Mouse (Mus musculus): ENCODE data around the gene Flt1. TPM values are rescaled to one million over a fixed set of nuclear protein-coding genes. Genes with fewer than 3 reads are reported as not detected.

Gene Flt1
- total RNA-seq, 2 experiments from 2014 or later: 34.2 to 40.2 TPM

DNA sequence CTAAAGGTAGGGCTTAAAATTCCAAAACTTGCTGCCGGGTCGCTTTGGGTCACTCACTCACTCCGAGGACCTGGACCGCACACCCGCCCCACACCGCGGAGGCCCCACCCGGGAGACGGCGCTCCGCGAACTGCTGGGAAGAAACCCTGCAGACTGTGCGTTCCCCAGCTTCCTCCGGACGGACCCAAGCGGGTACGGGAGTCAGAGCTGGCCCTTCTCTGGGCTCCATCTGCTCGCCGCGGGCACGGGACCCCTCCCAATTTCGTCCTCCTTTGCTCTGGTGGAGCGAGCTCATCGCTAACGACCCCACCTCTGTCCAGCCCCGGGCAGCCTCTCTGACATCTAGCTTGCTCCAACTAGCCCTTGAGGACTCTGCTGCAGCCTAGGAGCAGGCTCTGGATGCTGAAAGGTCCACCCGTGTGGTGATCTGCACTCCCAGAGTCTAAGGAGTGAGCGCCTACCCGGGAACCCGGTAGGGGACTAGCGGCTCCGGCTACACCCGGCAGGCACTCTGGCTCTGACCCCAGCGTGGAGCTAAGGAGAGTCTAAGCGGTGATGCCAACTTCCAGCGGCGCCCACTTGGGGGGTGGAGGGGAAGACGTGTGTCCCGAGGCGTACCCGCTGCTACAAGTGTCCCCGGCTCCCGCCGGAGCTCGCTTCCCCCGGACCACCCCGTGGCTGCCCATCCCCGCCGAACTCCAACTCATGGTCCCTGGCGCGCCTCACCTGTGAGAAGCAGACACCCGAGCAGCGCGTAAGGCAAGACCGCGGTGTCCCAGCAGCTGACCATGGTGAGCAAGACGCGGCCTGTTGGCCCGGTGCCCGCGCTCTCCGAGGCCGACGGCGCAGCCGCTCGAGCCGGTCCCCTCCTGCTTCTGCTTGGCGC lies 623 bp downstream of the Flt1 start:
- no peak for DNase-seq

DNA sequence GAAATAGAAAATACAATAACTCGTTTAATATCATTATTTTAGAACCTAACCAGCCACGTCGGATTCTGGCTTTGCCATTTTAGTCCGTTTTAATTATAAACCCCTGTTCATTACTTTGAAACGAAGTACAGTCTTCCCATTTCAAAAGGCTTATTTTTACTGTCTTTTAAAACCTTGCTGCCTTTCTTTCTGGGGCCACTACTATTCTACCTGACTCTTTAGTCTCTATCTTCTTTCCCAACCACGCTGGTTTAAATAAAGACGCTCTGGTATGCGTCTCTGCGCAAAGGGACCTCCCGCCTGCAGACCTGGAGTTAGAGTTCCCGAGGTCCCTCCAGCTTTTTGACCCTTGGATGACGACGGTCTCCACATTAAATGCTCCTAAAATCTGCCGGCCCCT lies 1.4 kb downstream of the Flt1 start:
- DNase-seq: no peak

DNA sequence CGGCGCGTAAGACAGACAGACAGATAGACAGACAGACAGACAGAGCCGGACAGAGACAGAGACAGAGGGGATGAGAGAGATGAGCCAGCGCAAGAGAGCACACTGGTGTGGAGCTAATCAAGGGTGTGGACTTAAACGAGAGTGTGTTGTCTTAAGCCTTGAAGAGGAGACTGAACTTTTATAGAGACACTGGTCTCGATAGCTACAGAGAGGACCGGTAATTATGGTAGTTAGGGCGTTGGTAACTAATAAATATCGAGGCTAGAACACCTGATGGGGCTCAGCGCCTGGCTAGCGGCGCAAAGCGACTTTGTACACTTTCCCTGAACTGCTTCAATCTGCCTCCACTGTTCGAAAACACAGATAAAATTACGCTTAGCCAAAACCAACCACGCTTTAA lies 2.0 kb downstream of the Flt1 start:
- no peak for DNase-seq

DNA sequence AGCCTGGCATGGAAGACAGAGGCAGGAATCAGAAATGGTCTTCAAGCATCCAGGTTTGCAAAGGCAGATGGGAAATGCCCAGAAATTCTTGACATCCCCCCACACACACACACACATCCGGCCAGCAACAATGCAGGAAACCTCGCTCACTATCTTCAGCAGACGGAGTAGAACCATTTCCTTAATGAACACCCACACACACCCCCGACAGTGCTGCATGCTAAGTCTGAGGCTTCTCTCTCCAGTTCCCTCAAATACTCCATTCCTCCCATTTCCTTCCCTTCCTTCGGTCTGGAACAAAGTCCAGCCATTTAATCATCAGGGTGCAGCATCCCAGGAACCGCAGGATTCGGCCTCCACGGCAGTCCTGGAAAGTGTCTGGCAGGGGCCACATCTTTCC lies 4.4 kb downstream of the Flt1 start:
- DNase-seq: no peak

DNA sequence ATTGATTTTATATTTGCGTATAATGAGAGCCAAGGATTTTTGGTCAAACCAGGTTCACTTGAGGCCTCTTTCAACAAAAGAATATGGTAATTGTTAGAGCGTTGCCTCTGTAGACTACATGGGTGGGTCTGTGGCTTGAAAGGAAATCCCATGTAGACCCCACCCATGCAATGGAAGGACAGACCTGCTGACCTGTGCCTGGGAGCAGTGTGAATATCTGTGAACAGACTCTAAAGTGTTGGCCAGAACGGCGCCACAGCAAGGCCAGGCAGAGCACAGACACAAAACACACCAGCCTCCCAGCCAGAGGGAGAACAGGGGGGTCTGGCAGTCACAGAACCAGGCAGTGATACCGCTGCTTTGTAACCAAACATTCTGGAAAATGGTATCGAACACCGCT lies 7.5 kb downstream of the Flt1 start:
- DNase-seq: no peak

DNA sequence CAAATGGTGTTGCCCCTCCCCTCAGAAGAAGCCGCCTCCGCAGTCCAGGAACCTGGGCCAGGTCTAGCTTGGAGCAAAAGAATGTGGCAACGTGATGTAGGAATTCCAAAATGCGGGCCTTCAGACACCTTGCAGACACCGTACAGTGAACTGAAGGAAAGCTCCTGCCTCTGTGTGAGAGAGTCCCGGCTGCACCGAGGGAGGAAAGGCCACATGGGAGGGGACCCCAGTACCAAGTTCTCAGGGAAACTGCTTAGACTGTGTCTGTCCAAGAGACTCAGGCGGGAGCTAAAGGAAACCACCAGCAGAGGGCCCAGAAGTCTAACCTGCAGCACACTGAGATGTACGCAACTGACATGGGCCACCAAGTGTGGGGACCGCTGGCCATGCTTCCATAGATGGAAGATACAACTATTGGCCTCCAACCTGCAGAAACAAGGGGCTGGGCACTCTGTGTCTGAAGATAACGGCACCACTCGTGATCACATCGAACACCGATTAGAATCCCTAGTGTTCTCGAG lies 9.1 kb downstream of the Flt1 start:
- no peak for DNase-seq

DNA sequence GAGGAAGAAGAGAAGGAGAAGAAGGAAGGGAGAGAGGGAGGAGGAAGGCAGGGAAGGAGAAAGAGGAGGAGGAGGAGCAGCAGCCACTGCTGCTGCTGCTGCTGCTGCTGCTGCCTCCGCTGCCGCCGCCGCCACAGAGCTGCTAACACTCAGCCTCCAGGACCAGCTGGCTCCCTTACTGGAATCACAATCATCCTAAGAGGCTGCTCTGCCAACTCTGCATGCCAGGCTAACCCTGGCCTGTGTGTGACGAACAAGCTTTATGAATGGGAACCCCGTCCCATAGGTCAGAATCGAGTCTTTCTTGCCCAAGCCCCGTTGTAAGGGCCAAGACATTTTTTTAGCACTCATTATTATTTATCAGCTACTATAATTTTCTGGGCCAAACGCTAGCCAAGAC lies 9.5 kb downstream of the Flt1 start:
- DNase-seq: no peak

DNA sequence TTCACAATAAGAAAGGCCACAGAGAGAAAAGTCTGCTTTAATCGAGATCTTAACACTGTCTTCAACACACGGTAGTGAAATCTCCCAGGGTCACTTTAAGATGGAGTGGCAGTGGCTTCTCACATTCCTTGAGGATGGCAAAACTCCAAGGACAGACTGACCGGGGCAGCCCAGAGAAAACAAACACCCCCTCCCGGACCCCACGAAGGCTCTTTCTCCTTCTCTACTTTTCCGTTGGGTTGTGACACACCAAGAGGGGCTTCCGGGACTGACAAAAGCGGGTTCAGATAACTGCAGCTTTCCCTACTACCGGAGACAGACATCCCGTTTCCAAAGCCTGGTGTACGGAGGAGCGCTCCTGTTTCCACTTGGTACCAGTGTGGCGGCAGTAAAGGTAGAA lies 10.4 kb downstream of the Flt1 start:
- no peak for DNase-seq

DNA sequence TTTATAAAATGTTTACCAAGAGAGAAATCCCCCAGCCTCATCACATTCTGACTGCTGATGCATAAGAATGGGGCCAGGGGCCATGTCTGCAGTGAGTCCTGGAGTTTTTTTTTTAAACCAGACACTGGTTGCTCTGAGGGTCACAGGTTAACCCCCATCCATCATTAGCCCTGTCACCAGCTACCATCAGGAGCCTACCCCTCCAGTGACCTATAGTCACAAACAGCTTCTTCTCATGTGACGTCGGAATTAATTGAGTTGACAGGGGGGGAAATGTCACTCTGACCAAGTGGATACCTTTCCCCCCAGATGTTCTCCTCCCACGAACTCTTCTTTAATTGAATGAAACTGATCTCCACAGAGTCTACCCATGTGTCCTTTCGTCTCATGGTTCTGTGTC lies 17.3 kb downstream of the Flt1 start:
- DNase-seq: no peak

DNA sequence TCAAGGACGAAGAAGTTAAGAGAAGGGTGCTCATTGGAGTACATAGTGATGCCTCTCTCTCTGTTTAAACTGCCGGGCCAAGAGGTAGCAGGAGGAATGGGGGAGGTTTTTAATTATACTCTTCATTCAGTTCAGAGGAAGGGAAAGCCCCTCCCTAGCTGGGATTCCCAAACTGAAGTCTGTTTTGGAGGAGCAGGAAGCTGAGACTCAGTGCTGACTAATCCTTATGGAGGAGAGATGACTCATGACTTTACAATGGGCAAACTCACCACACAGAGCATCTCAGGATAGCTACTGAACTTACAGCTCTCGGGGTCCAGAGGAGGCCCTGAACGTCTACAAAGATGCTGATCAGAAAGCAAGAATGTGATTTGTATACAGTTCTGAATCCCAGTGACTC lies 18.3 kb downstream of the Flt1 start:
- no peak for DNase-seq

DNA sequence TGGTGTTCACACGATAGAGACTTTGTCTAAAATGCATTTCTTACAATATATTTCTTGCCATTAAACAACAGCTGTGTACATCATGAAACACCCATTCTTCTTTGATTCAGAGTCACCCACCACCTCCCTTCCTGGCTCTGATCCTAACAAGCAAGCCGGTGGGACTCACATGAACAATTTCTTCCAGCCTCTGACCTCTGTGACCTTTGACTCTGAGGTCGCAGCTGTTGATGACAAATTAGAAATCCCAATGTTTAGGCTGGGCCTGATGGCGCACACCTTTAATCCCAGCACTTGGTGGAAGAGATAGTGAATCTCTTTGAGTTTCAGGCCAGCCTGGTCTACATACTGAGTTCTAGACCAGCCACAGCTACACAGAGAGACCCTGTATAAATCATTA lies 20.9 kb downstream of the Flt1 start:
- DNase-seq: no peak

DNA sequence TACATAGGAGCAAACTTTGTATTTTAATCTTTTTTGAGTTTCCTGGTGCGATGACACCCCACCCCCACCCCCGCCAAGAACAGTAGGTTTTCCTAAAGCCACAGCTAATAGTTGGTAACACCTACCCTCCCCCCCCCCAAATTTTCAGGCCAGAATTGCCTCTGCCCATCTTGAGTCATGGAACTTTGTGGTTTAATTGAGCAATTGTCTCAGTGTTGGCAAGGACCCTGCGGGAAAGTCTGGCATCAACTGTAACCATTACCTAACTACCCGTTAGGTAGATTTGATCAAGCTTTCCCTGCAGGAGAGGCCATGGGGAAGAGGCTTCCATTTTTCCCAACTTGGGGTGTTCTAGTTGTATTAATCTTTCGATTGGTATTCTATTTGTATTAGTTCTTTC lies 23.4 kb downstream of the Flt1 start:
- DNase-seq: no peak

DNA sequence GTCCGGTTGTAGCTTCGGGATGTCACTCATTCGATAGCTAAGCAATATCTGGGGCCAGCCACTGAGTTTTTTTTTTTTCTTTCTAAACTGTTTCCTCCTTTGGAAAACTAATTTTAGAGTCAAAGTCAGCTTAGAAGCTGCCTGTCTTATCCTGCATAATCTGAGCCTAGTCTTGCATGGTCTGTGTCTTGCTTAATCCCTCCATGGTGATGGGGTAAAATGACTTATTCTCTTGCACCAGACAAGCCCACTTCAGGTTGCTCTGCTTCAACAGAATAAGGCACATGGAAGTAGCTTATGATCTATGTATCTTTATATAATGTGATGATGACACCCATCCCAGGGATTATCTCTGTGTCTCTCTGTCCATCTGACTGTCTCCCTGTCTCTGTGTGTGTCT lies 24.8 kb downstream of the Flt1 start:
- no peak for DNase-seq

DNA sequence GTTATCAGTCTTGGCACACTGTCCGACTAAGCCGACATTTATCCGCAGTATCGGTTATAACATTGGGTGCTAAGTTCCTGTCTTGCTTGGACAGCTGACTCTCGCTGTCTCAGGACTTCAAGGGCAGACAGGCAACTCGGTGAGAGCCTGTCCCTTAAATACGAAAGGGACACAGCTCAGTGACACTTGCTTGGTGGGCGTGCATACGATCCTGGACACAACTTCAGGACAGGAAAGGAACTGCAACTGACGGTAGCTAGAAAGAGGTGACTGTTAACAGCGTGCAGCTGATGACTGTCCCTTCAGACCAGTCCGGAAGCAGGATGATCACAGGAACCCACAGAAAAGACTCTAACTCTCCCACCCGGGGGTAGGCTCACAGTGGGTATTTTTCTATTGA lies 27.8 kb downstream of the Flt1 start:
- DNase-seq: no peak

DNA sequence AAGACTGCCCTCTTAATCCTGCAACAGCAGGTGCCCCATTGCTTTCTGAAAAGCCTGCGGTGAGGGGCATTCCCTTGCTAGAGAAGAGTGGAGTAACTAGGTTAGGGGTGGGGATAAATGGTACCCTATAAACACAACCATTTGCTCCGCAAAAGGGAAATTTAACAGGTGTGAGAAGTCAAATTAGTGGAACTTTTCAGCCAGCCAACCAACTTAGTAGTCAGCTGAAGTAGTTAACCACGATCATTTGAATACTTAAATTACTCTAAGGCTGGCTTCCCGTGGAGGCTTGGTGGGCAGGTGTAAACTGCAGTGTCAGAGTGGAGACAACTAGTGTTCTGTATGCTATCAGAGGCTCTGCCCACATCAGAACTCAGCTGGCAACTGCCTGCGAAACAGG lies 28.6 kb downstream of the Flt1 start:
- DNase-seq: no peak

DNA sequence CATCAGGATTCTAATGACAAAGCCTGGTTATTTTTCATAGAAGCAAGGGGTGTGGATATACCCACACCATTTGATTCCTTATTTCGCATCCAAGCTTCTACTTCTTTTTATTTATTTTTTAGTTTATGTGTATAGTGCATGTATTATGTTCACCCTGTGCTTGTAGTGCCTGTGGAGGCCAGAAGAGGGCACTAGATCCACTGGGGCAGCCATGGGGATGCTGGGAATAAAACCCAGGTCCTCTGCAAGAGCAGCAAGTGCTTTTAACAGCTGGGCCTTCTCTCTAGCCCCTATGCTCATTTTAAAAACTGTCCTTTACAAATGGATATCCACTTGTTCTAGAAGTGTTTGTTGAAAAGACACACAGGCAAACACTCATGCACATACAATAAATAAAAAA lies 33.2 kb downstream of the Flt1 start:
- no peak for DNase-seq

DNA sequence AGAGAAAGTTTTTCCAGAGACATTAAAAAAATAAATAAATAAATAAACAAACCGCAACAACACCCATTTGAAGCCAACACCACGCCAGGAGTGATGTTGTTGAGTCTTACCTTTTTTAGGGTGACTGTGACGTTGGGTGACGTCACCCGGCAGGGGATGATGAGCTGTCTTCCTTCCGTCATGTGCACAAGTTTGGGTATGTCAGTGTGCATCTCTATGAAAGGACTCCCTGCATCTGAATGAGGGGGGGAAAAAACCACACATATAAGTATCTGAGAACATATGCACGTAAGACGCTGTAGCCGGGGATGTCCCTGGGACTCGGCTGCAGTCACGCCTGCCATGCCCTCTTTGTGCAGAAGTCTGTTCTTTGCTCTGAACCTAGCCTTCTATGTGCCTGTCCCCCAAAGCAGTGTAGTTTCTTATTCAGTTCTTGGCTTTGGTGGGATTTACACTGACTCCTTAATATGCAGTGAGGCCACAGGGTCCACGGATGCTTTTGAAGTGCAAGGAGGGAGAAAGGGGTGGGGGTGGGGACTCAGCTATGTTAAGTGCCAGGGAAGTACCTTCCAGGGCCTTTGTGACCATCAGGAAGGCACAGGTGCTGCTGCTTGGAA lies 42.0 kb downstream of the Flt1 start:
- DNase-seq: no peak

DNA sequence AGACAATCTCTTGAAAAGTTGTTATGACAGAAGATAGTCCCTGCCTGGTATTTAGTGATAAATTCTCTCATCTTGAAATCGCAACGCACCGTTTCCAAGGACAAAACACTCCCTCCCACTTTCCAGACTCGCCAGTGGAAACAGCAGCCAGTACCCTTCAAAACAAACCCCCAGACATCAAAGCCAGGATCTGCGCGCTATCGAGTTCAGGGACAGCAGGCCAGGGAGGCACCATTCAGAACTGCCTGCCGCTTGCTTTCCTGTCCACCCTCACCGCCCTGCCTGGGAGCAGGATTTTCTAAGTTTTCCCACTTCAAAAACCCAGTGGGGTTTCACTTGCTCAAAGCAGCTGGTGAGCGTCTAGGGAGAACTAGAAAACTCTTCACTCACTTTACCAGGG lies 44.6 kb downstream of the Flt1 start:
- DNase-seq: no peak

DNA sequence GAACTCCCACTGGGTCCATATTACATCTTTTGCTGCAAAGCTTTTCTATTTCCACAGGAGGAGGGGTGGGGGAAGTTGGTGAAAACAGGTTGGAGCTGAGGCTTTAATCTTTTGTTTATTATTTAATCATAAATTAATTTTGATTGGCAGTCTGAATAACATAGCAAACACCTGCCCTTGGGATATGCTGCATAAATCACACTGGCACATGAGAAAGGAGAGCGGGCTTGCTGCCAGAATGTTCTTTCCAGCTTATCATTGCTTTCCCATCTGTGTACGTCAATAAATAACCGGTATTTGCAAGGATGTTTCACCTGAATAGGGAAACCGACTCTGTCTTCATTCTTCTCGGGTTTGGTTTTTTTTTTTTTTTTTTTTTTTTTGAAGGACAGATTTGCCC lies 45.1 kb downstream of the Flt1 start:
- no peak for DNase-seq

DNA sequence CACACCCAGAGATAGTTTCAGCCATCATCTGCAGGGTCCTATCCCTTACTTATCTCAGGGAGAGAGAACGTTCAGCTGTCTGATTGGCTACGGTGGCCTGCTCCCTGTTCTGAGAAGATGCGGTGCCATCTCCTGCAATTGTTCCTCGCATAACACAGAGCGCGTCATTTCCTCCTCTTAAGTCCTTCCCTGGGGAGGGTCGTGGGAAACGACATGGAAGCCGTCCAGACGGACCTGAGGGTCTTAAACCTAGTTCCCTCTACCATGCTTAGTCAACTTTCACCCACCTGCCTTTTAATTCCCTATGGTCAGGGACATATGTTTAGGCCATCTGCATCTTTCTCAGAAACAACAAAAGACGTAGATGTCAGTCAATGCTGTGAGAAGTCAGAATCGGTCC lies 46.5 kb downstream of the Flt1 start:
- no peak for DNase-seq

DNA sequence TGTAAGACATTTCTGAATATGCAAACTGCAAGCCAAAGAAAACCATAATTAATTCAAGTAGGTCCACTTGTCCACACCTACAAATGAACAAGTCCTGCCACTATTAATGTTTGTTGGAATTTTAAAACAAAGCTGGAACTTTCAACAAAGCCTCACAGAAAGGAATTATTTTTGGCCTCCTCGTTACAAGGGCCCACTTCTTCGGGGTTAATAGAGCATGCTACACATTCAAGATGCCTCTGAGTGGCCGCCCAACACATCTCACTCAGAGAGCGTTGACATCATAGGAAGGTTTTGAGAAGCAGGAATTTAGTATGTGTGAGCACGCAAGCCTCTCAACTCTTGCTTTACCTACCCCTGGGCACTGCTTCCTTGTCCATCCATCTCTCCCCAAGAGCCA lies 50.0 kb downstream of the Flt1 start:
- DNase-seq: no peak

DNA sequence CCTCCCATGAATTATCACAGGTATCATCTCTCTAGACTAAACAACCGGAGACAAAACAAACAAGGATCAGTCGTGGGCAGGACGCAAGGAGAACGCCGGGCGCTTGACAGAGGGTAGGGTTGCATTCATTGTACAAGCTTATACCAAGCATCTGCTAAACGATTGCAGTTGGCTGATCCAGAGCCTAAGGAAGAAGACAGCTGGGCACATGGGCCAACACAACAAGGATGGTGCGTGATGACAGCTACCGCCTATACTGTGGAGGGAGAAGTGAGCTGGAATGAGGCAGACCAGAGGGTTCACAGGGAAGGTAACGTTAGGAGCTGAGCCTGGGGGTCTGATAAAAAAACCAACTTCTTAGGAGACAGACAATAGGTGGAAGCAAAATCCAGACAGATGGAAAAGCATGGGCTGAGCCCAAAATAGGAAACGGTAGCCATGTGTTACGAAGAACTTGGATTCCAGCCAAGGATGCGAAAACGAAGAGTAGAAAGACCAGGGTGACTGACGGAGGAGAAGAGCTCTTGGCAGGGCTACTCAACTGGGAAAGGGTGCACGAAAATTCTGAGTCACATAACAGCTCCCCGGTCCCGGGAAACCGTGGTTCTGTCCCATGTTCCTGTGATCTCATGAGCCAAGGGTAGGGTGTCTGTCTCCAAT lies 53.9 kb downstream of the Flt1 start:
- DNase-seq: peak; percentile 23 to 38

DNA sequence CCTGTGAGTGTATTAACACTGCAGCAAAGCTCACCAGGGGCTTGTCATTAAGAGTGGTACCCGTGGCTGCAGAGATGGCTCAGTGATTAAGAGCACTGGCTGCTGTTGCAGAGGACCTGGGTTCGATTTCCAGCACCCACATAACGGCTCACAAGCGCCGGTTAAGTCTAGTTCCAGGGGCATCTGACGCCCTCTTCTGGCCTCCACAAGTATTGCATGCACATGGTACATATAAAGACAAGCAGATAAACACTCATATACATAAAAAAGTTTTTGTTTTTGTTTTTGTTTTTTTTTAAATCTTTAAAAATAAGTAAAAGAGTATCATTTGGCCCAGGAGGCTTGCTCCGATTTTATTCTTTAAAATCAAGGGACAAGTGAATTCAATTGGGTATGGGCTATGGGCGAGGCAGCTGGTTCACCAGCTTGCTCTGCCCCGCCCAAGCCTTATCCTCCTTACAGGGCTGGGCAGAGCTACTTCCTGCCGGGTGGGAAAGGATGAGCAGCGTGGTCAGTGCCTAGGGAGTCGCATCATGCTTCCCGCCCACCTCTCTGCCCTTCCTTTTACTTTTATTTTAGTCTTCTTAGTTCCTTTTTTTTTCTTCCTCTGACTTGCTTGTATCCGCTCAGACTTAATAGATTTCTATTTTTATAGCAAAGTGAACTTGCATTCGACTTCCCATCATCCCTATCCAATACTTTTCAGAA lies 57.0 kb downstream of the Flt1 start:
- DNase-seq: no peak
